Mouse (Mus musculus) thymus, adult 2 months (tissue): ENCODE results near the gene Dpf1. TPM values are rescaled to one million over a fixed set of nuclear protein-coding genes. Genes with fewer than 3 reads are reported as not detected.

Source experiments
- DNase-seq: peaks from one replicate; pipeline ENCODE4 v3.0.0; 2021
- H3K27ac ChIP-seq: fragments of 200-500 bp; 2 replicates; pipeline ENCODE4 v1.5.1; 2012; ENCODE audit warnings: low read length, control low read depth; ENCODE audit not compliant: control insufficient read depth, insufficient read depth
- H3K27me3 ChIP-seq: fragments of 200-500 bp; 2 replicates; pipeline ENCODE4 v1.6.1; 2012; ENCODE audit warnings: mild to moderate bottlenecking, low read length, moderate library complexity, mixed read lengths; ENCODE audit not compliant: control insufficient read depth, insufficient read depth
- H3K36me3 ChIP-seq: fragments of 200-500 bp; 2 replicates; pipeline ENCODE4 v1.6.1; 2012; ENCODE audit warnings: mild to moderate bottlenecking, low read length, moderate library complexity; ENCODE audit not compliant: control insufficient read depth, insufficient read depth
- H3K4me1 ChIP-seq: fragments of 200-500 bp; replicated peaks from 2 replicates; pipeline ENCODE4 v1.6.1; 2012; ENCODE audit warnings: low read length; ENCODE audit not compliant: control insufficient read depth, insufficient read depth
- H3K4me3 ChIP-seq: fragments of 200-500 bp; 2 replicates; pipeline ENCODE4 v1.5.1; 2012; ENCODE audit warnings: mild to moderate bottlenecking, low read length, control low read depth, moderate library complexity; ENCODE audit not compliant: control insufficient read depth, insufficient read depth
- CTCF ChIP-seq: fragments of 200-500 bp; IDR thresholded peaks from 2 replicates; pipeline ENCODE4 v1.5.1; 2012; ENCODE audit warnings: mild to moderate bottlenecking, control low read depth, low read length, moderate library complexity, borderline replicate concordance; ENCODE audit not compliant: control insufficient read depth, poor library complexity, insufficient read depth; ENCODE audit errors: extremely low read depth
- POLR2A ChIP-seq: fragments of 200-500 bp; IDR thresholded peaks from 2 replicates; pipeline ENCODE4 v1.6.1; 2012; ENCODE audit warnings: mild to moderate bottlenecking, low read length, control low read depth, moderate library complexity; ENCODE audit not compliant: control insufficient read depth, poor library complexity, insufficient read depth; ENCODE audit errors: extremely low read depth
- WGBS: fragments of 180-500 bp; shearing (Covaris S2); methylation state at CpG from one replicate; pipeline ENCODE4 v1.1.7; 2018; 5-methylcytosine and 5-hydroxymethylcytosine counted together
- polyA plus RNA-seq: library from polyadenylated mRNA; depleted of rRNA; stranded (reverse); fragments of >200 nt; gene quantifications from 2 replicates; pipeline ENCODE4 v1.2.3, GENCODE M21; 2012

Gene Dpf1
- polyA plus RNA-seq, 1 experiment, result 1.8 TPM

DNA sequence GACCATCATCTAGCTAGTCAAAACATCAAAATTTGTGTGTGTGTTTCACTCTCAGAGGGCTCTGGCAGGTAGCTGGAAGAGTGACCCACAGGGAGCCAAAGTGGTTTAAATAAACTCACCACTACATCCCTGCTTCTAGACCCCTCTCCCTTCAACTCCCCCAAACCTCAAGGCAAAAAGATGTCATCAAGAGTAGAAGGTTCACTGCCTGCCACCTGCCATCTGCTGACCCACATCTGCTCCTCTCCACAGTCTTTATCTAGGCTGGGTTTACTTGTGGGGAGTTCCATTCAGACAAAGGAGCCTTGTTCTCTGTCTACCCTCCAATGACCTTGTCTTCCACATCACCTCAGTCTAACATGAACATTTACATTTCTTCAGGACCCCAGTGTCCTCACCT lies 24.5 kb upstream of the Dpf1 start:
- no peak for TF ChIP-seq CTCF
- no peak for TF ChIP-seq POLR2A
- peaks cover 29% of the 10 kb centered on the region for H3K4me1 ChIP-seq
- no peak overlapping the region for H3K4me3 ChIP-seq
- H3K36me3 ChIP-seq, result peaks cover 3% of the 10 kb centered on the region; the same call in 1 of the 2 replicates
- H3K27ac ChIP-seq, result peak overlapping the region; percentile 85
- peak; percentile 39 for DNase-seq
- no peaks in the 10 kb centered on the region for H3K27me3 ChIP-seq

DNA sequence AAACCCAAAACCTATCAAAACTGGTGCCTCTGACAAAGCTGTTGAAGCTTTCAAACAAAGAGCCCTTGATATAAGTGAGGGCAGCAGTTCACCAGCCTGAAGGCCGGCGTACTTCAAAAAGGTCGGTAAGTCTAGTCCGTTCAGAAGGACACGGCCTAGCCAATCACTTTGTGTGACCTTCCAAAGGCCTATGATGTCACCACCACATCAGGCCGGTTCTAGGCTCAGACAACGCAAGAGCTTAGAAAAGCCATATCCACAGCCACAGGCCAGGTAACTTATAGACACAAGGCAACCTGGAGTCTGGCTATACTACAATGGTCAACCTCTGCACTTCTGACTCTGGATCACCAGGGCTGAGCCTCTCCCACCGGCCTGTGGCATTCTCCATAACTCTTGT lies 23.8 kb upstream of the Dpf1 start:
- Histone ChIP-seq H3K4me1 (peaks cover 28% of the 10 kb centered on the region), H3K27ac (peak overlapping the region; percentile 85), H3K27me3 (no peaks in the 10 kb centered on the region), H3K36me3 (no peaks in the 10 kb centered on the region; the same call in 1 of the 2 replicates), H3K4me3 (peak overlapping the region; percentile 31)
- DNase-seq, result peak; percentile 18
- WGBS, result 89% methylated on average over 8 of the region's 8 CpGs
- TF ChIP-seq POLR2A (no peak), CTCF (no peak)

DNA sequence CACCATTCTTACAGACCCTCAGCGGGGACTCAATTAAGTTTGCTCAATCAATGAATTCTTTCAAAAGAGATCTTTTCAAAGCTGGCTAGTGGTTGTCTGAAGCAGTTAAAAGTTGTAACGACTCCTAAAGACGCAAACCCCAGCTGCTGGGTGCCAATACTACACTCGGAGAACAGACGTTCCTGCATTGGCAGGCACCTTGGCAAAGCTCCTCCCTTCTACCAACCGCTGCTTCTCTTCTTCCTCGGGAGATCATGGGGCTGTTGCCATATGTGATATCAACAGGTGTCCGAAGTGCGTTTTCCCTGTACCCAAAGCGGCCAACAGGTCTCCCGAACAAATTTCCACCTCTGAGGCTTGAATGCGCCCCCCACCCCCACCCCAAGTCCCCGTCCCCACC lies 22.9 kb upstream of the Dpf1 start:
- H3K27ac ChIP-seq, result peak overlapping the region; percentile 85
- H3K27me3 ChIP-seq, result no peaks in the 10 kb centered on the region
- H3K4me1 ChIP-seq, result peaks cover 28% of the 10 kb centered on the region
- peak; percentile 52 for DNase-seq
- H3K36me3 ChIP-seq, result no peaks in the 10 kb centered on the region; the same call in 1 of the 2 replicates
- WGBS, result 7% methylated on average over 13 of the region's 13 CpGs
- H3K4me3 ChIP-seq, result peak overlapping the region; percentile 84
- no peak for TF ChIP-seq POLR2A
- TF ChIP-seq CTCF, result no peak

DNA sequence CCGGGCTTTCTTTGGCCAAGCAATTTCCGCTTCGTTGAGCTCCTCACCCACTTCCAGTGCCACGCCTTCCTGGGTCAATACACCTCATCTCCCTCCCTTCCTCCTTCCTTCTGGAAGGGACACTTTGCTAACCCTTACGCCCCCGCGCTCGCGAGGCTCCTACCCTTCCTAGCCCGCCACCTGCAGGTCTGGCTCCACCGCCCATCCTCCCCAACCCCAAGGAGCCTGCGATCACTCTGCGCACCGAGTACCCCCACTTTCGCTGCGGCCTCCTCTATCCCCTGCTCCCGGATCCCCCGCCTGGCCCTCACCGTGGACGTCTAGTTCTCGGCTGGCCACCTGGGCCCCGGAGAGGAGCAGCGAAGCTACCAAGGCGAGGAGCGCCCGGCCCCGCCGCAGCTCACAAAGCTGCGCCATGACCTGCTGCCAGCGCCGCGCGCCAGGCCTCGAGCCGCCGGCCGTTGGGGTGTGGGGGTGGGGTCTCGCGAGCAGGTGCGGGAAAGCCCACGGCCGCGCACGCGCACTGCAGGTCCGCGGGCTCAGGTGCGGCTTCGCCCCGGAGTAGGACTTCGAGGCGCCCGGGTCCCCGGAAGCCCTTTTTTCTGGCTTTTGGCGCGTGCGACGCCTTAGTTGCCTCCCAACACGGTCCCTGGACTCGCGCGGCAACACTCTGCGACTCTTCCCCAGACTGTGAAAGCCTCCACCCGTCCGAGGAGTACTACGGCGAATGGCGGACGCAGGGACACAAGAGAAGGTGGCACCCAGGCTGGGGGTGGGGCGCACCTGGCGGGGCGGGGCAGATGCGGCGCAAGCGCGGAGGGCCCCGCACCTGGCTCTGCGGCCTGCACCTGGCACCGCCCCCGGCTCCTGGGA lies 22.3 kb upstream of the Dpf1 start, which contains the start of gene Spint2:
TSS of gene Spint2 (minus strand) at position 712 of the 873 bp plus-strand sequence.
- WGBS, result under 1% methylated on average over 80 of the region's 80 CpGs
- H3K27me3 ChIP-seq, result no peaks in the 10 kb centered on the region
- peak within 1 kb of the TSS; percentile 85 for H3K27ac ChIP-seq
- no peaks in the 10 kb centered on the region; the same call in 1 of the 2 replicates for H3K36me3 ChIP-seq
- H3K4me3 ChIP-seq, result peak within 1 kb of the TSS; percentile 84
- DNase-seq, result peak; percentile 80
- H3K4me1 ChIP-seq, result peaks cover 28% of the 10 kb centered on the region
- 0 out of 2 replicates have a peak, but pooled peaks have one; percentile 31 for TF ChIP-seq CTCF
- TF ChIP-seq POLR2A, result peak; percentile 62

DNA sequence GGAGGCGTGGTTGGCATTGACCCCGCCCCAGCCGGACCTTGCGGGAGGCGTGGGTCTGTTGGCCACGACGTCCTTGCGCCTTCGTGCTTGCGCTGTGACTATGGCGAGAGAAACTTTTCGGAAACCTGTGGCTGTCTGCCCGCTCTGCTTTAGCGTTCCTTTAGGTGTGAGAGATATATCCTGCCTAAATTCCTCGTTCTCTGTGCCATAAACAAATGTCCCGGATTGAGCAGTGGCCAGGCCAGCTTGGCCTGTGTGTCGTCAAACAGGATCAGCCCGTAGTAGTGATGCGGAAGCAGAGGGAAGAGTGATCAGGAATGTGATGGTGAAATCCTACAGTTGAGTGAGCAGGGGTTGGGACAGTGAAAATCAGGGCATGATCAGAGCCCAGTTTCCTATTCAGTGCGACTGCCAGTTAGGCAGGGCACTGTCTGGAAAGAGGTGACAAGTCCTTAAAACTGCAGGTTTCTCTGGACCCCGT lies 21.6 kb upstream of the Dpf1 start:
- H3K27me3 ChIP-seq, result no peaks in the 10 kb centered on the region
- DNase-seq, result no peak
- H3K4me3 ChIP-seq, result peak overlapping the region; percentile 84
- H3K4me1 ChIP-seq, result peaks cover 25% of the 10 kb centered on the region
- no peak for TF ChIP-seq CTCF
- TF ChIP-seq POLR2A, result no peak
- no peaks in the 10 kb centered on the region for H3K36me3 ChIP-seq
- peak overlapping the region; percentile 9; the same call in 1 of the 2 replicates for H3K27ac ChIP-seq
- WGBS, result 20% methylated on average over 21 of the region's 21 CpGs

DNA sequence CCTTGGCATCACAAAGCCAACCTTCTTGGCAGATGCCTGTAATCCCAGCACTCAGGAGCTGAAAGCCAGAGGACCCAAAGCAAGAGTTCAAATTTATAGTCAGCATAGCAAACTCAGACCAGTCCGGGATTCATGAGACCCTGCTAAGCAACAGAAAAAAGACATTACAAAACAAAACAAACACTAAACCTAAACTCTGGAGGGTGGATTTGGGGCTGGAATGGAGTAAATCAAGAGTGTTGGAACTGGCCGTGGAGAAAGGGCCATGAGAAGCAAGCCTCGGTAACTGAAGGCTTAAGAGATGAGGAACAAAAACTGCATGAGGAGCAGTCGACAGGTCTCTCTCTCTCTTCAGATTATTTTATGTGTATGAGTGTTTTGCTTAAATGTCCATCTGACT lies 19.9 kb upstream of the Dpf1 start:
- WGBS, result 88% methylated on average over 4 of the region's 4 CpGs
- peaks cover 21% of the 10 kb centered on the region for H3K4me1 ChIP-seq

More for the DNA sequence above, 19.9 kb upstream of the Dpf1 start:
- no peak overlapping the region for H3K27ac ChIP-seq
- no peaks in the 10 kb centered on the region for H3K36me3 ChIP-seq
- no peaks in the 10 kb centered on the region for H3K27me3 ChIP-seq
- no peak for DNase-seq
- TF ChIP-seq POLR2A (no peak), CTCF (no peak)
- H3K4me3 ChIP-seq, result no peak overlapping the region
